Mouse (Mus musculus): ENCODE measurements around the gene Vmac.

- TF ChIP-seq CTCF (IDR thresholded peaks at IDR 0.05; ENCODE audit: borderline replicate concordance, control insufficient read depth, extremely low read depth, insufficient read depth, low read length, poor library complexity), result peak; percentile 24; the same call in 1 of the 2 replicates
- 0 out of 2 replicates have a peak, but pooled peaks have one; percentile 36 for TF ChIP-seq POLR2A (IDR thresholded peaks at IDR 0.05; ENCODE audit: control insufficient read depth, extremely low read depth, insufficient read depth, low read length, poor library complexity)
These were observed 46.9 kb upstream of the Vmac start, which contains the start of gene Dus3l for GRCm38 (mm10) chr17:56764474-56765354.

All from thymus, adult 2 months (tissue).